Mouse (Mus musculus): ENCODE results near the gene Rpl37a.

Rpl37a gene

DNA sequence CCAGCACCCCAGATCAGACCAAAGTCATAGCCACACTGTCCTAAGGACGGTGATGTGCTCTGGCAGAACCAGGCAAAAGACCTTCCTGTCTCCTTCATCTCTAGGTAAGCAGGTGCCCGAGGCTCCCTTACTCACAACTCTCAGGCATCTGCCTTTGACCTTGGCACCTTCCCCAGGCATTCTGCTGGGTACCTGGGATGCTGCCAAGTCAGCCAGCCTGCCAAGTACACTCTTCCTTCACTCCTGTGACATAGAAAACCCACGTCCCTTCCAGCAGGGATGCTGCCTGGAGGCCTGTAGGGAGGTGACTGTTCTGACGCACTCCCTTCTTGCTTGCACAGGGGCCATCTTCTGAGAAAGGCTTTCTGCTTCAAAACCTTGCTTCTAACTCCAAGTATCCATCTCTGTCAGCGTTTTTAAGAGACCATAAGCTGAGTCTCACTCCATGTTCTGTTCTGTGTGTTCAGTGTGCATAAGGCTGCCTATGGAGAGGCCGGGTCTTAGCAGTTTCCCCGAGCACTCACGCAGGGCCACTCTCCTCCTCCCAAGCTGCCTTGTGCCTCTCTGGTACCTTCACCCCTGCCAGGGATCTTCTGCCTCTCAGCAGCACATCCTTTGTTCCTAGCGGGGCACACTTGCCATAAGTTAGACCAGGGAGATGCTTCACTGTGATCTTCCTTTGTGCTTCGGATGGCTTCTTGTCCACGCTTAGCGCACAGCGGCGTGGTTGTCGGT is 28.0 kb downstream of the Rpl37a start:
- peak; percentile 69 for DNase-seq

- DNase-seq, result no peak
These were observed 28.6 kb downstream of the Rpl37a start for GRCm38 (mm10) chr1:72739681-72740063.

DNA sequence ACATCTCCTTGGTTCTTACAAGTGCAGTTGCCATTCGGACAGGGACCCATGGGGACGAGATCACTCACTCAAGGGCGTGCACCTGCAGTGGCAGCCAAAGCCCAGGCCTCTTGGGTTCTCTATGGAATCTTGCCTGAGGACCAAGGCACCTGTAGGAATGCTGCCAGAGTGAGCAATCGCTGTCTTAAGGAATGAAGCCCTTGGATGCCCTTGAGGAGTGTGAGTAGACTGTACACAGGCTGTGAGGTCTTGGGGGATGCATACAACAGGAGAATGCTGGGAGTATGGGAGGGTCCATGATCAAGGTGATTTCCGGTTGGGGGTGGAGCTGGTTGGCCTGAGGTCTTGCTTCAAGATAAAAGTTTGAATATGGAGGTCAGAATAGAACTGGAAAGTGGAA is 30.3 kb downstream of the Rpl37a start:
- no peak for DNase-seq

- no peak for DNase-seq
These were observed 33.9 kb downstream of the Rpl37a start for GRCm38 (mm10) chr1:72744816-72745506.

DNA sequence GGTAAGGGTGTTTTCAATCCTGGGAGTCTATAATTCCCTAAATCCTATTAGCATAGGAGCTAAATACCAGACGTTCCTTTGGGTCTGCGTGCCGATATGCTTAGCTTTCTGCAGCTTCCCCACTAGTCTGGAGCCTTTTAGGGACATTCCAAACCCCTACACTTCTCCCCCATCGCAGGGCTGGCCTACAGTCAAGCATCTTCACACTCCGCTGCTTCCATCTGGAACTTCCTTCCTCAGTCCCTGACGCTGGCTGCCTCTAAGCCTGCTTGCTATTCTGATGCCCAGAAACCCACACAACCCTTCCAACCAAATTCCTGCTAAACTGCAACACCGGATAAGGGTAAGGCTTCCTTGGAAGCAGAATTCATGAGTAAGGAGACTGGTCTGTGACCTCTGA is 35.3 kb downstream of the Rpl37a start:
- peak; percentile 5 for DNase-seq

GRCm38 (mm10) chr1:72751371-72751781 is 40.3 kb downstream of the Rpl37a start:
- peak; percentile 29 for DNase-seq

- no peak for DNase-seq
These were observed 42.1 kb downstream of the Rpl37a start for GRCm38 (mm10) chr1:72753211-72753610.

- DNase-seq, result no peak
These were observed 44.1 kb downstream of the Rpl37a start for GRCm38 (mm10) chr1:72755227-72755626.

DNA sequence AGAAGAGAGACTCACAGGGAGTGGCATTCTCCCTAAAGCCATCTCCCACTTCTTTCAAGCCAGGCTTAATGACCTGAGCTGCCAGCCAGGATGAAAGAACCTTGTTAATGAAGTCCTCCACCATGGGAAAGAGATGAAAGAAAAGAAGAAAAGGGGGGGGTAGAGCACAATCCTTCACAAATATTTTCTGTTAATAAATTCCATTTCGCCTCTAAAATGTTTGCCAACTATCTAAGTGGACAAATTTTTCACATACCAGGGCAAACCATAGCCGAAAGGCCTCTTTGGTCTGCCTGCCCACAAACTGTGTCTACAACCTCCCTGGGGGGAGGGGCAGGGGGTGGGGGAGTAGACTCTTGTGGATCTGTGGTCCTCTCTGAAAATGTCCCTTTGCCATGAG is 44.7 kb downstream of the Rpl37a start:
- no peak for DNase-seq

- no peak for DNase-seq
These were observed 48.7 kb downstream of the Rpl37a start for GRCm38 (mm10) chr1:72759758-72760157.

All from kidney, adult 9 months (tissue).